Mouse (Mus musculus) brain, embryonic 14.5 days (tissue): Measurements from ENCODE around the gene Palm. TPM values are rescaled to one million over a fixed set of nuclear protein-coding genes. Genes with fewer than 3 reads are reported as not detected.

Experiments used
- DNase-seq: peaks from one replicate; pipeline ENCODE4 v3.0.0-alpha.2; 2011; ENCODE audit warnings: low read depth
- CTCF ChIP-seq: fragments of 200-500 bp; IDR thresholded peaks from 2 replicates; pipeline ENCODE4 v1.5.1; 2012; ENCODE audit warnings: inconsistent platforms, mild to moderate bottlenecking, moderate library complexity, borderline replicate concordance; ENCODE audit not compliant: insufficient read depth, insufficient read length; ENCODE audit errors: extremely low read depth
- POLR2A ChIP-seq: fragments of 200-500 bp; IDR thresholded peaks from 2 replicates; pipeline ENCODE4 v1.6.1; 2012; ENCODE audit warnings: mild to moderate bottlenecking, inconsistent platforms, borderline replicate concordance; ENCODE audit not compliant: poor library complexity, insufficient read depth, insufficient read length, severe bottlenecking; ENCODE audit errors: extremely low read depth
- polyA plus RNA-seq: library from polyadenylated mRNA; depleted of rRNA; stranded (reverse); fragments of >200 nt; gene quantifications from 2 replicates; pipeline ENCODE4 v1.2.3, GENCODE M21; 2012

Gene Palm
- polyA plus RNA-seq, 1 experiment, result 219 TPM

DNA sequence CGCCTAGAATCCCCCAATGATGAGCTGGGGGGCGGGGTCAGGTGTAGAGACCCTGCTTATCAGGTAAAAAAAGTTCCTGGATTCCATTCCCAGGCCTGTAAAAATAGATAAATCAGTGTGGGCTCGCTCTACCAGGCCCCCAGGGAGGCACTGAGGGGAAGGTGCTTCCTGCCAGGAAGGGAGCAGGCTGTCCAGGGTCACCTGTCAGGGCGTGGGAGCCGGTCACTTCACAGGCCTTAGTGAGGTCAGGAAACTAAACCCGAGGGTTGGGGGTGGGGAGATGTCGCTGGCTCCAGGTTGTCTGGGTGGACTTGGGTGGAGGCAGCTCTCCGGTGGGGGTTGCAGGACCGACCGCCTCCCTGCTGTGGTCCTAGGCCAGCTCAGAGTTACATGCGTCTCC, 12.3 kb downstream of the Palm start:
- TF ChIP-seq CTCF (no peak), POLR2A (no peak)
- DNase-seq, result no peak

DNA sequence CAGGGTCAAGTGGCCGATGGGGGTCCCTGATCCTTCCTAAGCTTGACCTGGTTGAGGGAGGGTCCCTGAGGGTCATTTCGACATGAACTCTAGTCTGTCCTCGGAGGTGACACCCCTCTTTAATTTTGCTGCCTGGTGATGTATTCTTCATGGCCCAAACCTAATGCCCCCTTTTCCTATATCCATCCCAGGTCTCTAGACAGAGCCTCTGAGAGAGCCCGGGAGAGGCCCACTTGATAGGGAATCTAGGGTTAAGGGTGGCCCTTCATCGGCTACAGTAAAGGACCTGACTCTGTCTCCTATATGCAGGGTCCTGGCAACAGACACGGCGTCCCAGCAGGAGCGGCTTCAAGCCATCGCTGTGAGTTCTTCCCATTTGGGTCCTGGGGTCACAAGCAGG, 13.0 kb downstream of the Palm start:
- DNase-seq, result no peak
- no peak for TF ChIP-seq POLR2A
- no peak for TF ChIP-seq CTCF

DNA sequence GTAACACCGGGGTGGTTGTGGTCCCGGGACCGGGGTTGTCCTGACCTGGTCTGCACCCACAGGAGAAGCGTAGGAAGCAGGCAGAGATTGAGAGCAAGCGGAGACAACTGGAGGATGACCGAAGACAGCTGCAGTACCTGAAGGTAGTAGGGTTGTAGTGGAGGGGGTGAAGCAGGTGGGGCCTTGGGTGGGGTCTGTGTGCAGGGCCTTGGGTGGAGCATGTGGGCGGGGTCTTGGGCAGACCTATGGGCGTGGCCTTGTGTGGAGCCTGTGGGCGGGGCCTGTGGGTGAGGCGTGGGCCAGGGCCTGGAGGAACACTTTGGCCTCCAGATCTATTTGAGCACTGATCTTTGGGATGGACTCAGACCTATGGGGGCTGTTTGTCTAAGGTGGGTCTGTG, 13.6 kb downstream of the Palm start:
- TF ChIP-seq CTCF (no peak), POLR2A (no peak)
- no peak for DNase-seq

DNA sequence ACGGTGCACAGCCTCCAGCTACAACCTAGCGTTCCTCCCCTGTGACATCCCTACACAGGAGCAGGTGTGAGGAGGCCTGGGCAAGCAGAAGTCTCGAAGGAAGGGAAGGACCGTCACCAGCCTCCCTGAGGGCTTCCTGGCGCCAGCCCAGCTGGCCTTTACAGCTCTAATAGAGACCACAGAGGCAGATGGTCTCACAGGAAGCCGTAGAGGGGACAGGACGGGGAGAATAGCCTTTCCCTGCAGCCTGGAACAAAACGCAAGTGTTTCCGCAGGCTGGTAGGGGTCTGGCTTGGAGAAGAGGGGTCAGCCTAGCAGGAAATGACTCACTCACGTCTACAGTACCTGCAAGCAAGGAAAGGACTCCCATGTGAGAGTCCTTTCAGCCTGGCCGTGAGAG, 14.5 kb downstream of the Palm start:
- DNase-seq, result peak; percentile 51
- TF ChIP-seq CTCF (no peak), POLR2A (no peak)

DNA sequence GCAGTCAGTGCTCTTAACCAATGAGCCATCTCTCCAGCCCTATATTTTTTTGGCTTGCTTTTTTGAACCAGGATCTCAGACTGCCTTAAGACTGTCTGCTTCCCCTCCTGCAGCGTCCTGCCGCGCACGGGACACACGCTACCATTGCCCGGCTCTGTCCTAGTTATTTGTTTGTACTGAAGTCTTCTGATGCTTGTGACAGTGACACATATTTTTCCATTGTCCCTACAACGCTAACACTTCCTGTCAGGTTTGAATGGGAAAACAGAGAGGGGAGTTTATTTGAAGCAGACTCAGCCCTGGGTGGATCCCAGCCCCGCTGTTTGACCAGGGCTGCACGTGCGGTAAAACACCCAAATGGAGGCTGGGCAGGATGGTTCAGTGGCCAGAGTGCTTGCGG, 15.4 kb downstream of the Palm start:
- TF ChIP-seq CTCF (no peak), POLR2A (no peak)
- DNase-seq, result no peak

DNA sequence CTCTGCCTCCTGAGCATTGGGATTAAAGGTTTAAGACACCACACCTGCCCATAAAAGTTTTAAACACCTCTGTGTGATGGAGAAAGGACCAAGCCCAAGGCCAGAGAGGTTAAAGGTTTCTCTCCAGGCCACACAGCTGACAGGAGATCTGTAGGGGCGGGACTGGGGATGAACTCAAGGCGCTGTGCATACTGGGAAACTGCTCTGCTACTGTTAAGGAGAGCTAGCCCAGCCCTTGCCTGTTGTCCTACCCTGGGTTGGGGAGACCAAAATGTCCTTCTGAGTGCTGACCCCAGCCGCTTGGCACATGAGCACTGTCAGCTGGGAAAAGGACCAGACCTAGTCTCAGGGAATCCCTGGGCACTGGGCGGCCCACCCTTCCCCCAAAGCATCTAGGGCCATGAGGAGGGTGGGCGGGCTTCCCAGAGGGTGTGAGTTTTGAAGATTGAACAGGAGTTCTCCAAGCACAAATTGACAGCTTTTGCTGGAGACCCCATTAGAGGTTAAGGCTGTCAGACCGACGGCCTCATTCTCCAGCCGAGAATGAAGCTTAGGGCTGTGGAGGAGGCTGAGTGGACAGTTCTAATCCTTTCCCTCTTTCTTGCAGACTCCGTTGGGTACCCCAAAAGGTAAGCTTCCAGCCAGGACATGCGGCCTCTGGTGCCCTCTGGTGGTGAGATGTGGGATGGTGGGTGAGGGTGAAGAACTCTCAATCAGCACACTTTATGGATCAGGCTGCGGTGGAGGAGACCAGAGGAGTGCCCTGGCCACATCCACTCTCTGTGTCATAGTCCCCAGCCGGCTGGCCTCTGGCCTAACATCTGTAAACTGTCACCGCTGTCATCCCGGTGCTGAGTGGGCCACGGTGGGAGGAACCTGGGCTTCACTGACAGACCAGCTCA, 18.6 kb downstream of the Palm start:
- DNase-seq, result peak; percentile 86
- TF ChIP-seq CTCF, result peak; percentile 99
- TF ChIP-seq POLR2A, result no peak

DNA sequence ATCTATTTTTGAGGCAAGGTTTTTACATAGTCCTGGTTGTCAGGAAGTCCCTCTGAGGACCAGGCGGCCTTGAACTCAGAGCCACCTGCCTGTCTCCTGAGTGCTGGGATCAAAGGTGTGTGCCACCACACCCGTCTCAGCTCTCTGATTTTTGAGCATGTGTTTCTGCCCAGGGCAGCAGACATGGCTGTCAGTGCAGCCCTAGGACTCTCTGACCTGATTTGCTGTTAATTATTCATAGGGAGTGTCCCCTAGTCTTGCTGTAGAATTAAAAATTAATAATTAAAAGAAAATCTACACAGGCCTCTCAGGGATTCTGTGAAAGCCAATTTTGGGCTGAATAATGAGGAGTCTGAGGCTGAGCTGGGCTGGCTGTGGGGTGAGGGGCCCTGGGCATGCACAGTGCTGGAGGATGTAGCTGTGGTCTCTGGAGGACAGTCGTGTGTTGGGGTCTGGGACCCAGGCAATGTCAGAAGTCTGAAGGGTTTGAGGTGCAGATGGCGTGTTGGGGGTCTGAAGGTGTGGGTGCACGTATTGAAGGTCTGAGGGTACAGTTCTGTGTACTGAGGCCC, 21.0 kb downstream of the Palm start:
- TF ChIP-seq CTCF (no peak), POLR2A (no peak)
- DNase-seq, result no peak

DNA sequence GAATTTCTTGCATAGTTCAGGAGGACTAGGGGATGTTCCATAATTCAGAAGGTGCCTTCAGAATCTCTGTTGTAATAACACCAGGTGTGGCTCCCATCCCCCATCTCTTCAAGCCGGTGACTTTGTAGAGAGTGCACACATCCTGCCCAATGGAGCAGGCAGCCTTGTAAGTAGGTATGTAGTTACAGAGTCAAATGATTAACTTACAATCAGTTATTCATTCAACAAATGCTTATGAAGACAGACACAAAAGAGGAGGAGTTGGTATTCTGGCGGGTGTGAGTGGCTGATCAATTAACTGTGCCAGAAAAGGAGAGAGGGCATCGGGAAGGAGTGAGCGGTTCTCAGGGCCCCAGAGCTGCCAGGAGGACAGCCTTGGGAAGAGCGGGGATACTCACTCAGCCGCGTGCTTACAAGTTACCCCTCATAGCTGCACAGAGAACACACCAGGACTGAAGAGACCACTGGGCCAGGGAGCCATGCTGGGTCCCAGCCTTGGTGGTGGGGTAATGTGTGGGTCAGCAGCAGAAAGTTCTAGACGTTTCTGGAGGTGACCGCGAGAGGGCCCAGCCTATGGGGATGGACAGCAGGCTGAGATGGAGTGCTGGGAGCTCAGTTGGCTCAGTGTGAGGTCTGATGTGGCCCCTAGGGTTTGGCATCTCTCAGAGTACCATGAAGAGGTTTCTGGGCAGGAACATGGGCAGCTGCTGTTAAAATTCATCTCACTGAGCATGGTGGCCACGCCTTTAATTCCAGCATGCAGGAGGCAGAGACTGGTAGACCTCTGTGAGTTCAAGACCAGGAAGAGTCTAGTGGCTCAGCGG, 22.5 kb downstream of the Palm start:
- no peak for DNase-seq
- no peak for TF ChIP-seq CTCF
- TF ChIP-seq POLR2A, result no peak

DNA sequence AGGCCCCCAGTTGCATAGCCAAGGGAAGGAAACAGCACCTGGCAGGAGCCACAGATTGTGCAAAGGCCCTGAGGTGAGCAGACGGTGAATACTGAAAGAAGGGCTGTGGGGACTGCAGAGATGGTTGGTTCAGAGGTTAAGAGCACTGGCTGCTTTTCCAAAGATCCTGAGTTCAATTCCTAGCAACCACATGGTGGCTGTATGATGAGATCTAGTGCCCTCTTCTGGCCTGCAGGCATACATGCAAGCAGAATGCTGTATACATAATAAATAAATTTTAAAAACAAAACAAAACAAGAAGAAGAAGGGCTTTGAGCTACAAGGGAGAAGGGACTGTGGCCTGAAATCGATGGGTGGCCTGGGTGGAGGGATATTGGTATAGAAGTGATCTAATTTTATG, 23.7 kb downstream of the Palm start:
- DNase-seq, result no peak
- no peak for TF ChIP-seq POLR2A
- peak; percentile 19; the same call in 1 of the 2 replicates for TF ChIP-seq CTCF

DNA sequence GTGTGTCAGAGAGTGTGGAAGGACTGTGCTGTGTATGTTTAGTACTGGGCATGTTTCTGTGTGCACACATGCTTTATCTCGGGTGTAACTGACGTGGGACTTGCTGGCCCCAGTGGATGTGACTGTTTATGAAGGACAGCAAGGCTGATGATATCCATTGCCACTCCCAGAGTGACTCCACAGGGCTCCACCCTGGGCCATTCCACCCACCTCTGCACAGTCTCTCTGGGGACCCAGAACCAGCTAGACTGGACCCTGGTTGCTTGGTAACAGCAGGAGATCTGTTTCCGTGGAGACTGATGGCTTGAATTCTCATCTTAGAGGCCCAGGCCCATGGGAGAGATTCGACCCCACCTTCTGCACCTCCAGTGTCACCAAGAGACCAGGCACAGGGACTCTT, 24.9 kb downstream of the Palm start:
- TF ChIP-seq CTCF (no peak), POLR2A (no peak)
- DNase-seq, result no peak

DNA sequence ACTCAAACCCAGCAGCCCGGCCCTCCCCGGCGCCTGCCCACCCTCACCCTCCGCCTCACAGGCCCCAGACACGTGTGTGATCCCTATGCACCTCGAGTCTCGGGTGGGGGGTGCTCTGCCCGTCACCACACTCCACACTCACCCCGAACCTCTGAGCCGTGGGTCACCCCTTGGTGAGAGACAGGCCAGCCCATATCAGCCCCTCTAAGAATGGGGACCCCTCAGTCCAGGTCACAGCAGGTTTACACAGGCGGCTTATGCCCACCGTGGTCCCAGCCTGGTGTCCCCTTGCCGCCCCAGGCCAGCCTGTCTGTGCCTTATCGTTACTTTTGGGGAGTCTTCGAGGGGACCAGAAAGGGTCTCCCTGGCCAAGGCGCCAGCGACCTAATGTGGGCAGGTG, 26.2 kb downstream of the Palm start:
- DNase-seq, result no peak
- TF ChIP-seq CTCF (no peak), POLR2A (no peak)

DNA sequence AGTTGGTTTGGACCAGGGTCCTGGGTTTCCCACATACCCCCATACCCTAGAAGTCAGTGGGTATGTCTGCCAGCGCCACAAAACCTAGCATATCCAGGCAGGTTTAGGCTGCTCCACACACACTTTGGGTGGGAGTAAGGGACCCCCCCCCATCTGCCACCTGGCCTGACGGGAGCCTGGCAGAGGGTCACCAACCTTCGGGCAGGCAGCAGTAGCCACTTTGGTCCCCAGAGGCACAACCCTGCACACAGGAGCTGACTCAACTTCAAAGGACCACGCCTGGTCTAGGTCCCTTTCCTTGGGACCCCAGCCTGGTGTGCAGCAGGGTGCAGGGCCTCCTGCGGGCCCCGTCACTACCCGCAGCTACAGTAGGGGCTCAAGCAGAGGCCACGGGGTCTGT, 26.9 kb downstream of the Palm start:
- DNase-seq, result no peak
- TF ChIP-seq CTCF (no peak), POLR2A (no peak)

DNA sequence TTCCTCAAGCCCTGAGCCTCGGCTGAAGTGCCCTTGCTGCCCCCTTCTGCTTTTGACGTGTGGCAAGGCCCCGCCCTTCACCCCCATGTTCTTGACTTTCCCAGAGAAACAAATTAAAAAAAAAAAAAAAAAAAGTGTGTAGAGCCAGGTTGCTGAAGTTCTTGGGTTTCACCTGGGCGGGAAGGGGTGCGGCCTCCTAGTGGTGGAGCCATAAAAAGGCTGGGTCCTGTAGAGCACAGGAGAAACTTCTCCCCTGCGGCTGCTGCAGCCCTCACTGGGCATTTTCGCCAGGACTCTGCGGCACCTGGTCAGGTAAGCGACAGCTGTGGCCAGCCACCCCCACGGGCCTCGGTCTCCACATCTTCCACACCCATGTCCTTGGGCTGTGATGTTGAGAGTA, 27.4 kb downstream of the Palm start, which contains the start of gene Misp:
Gene Misp, plus strand, starts transcription at position 208 of the 400 bp plus-strand sequence.
- no peak for DNase-seq

DNA sequence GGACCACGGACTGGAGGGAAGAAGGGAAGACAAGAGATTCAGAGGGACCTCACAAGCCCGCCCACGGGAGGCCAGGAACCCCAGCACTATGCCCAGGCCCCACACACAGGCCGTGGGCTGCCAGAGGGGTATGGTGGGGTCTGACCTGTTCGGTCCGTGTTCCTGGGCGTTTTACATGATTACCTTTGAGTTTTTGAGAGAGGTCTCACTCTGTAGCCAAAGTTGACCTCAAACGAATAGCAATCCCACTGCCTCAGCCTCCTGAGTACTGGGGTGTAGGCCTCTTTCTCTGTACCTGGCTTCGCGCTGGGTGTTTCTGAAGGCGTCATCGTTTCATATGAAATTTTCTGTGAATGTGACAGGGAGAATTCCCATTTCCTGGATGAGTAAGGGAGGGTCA, 28.4 kb downstream of the Palm start:
- no peak for TF ChIP-seq POLR2A
- TF ChIP-seq CTCF, result no peak
- DNase-seq, result no peak

More for the DNA sequence above, 27.4 kb downstream of the Palm start, which contains the start of gene Misp:
- TF ChIP-seq POLR2A (no peak), CTCF (peak; percentile 24; the same call in 1 of the 2 replicates)

DNA sequence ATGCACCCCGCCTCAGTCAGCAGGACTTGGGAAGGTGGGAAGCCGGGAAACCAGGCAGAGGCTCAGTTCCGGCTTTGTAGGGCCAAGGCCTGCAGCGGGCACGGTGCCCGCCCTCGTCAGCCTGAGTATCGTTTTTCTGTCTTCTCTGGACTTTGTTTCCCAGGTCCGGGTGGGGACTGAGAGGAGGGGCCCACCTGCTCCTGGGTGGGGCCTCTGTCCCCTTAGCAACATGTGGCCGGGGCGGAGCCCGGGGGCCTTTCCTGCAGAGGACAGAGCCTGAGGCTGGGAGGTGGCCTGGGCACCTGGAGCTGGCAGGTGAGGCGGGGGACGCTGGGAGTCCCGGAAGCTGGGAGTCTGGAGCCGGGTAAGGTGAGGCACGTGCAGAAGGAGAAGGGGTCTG, 29.0 kb downstream of the Palm start:
- no peak for DNase-seq

More for the DNA sequence above, 29.0 kb downstream of the Palm start:
- no peak for TF ChIP-seq CTCF
- no peak for TF ChIP-seq POLR2A
